Mouse (Mus musculus) liver, adult 10 weeks (tissue): ENCODE data around the gene Tgfbrap1. TPM values are rescaled to one million over a fixed set of nuclear protein-coding genes. Genes with fewer than 3 reads are reported as not detected.

Experiments
- polyA plus RNA-seq: library from polyadenylated mRNA; stranded (reverse); fragments of 350-450 nt; fragmentation: Illumina TruSeq; extraction: RNeasy Lipid Tissue Mini Kit (QIAGEN cat#74804); gene quantifications from one replicate; pipeline ENCODE4 v1.2.3, GENCODE M21; 2014; ENCODE audit warnings: low read depth, low replicate concordance

Gene Tgfbrap1
- polyA plus RNA-seq: 9.3 TPM

GRCm38 (mm10) chr1:43098031-43098984 lies at the start of gene Tgfbrap1, which contains the start of gene AI597479:
TSS of gene Tgfbrap1 (minus strand) at chr1:43098637.
TSS of gene AI597479 (plus strand) at chr1:43098710.

Other genes with a start within 250 kb of the Tgfbrap1 start
- gene Mrps9, start 247.4 kb downstream of the Tgfbrap1 start, polyA plus RNA-seq: 24.8 TPM
- gene Gpr45, start 145.8 kb downstream of the Tgfbrap1 start, polyA plus RNA-seq: not detected
- 14.1 TPM for gene AI597479, start 73 bp upstream of the Tgfbrap1 start, polyA plus RNA-seq
- gene Fhl2, start 98.3 kb upstream of the Tgfbrap1 start, polyA plus RNA-seq: 0.24 TPM